ENCODE assay signal across 9 mouse cellular contexts in genomic region chrX:100625146-100625545, GRCm38 (mm10). TPM values are rescaled to one million over a fixed set of nuclear protein-coding genes. Genes with fewer than 3 reads are reported as not detected.
A peak's percentile ranks its signal among the peaks of the same experiment; 100 is the strongest.
DNase-seq lines count a peak whose midpoint lies in the region; ATAC-seq and TF ChIP-seq lines count a peak whose summit lies in the region.
"Had no signal": no experiment of that assay in that cellular context is flagged by ENCODE, and none has a peak within 500 bp of the region (broad histone marks: within the 10 kb centered on the region; RNA-seq: fewer than 3 reads in every experiment).

No protein-coding gene starts in this region.

- peak overlapping the region; percentile 70 for H3ac ChIP-seq in myocyte (ENCODE audit: control insufficient read depth, insufficient read length)

- 45% methylated on average over 7 of the region's 7 CpGs for WGBS in lung, adult 2 months
- WGBS in hindbrain, postnatal 0 days = 42% methylated on average over 7 of the region's 7 CpGs

- no peaks in the 10 kb centered on the region for H3K36me3 ChIP-seq in hindbrain, postnatal 0 days (ENCODE audit: insufficient read depth, low read length)
- no peaks in the 10 kb centered on the region for H3K36me3 ChIP-seq in myocyte (ENCODE audit: control insufficient read depth, insufficient read depth)

- peaks cover 2% of the 10 kb centered on the region; the same call in 1 of the 2 replicates for H3K4me1 ChIP-seq in lung, adult 2 months (ENCODE audit: control insufficient read depth, insufficient read depth, low read length)
- H3K4me1 ChIP-seq in brown adipose tissue, adult 24 weeks (ENCODE audit: control insufficient read depth, insufficient read depth, insufficient read length, low read length) = peaks cover 4% of the 10 kb centered on the region; the same call in 1 of the 2 replicates
- no peaks in the 10 kb centered on the region for H3K4me1 ChIP-seq in hindbrain, postnatal 0 days (ENCODE audit: insufficient read depth, low read length)

- no peak for ATAC-seq in hindbrain, postnatal 0 days

- peaks cover 43% of the 10 kb centered on the region for H3K79me2 ChIP-seq in myocyte (ENCODE audit: control insufficient read depth, insufficient read depth)

- H3K9ac ChIP-seq in hindbrain, postnatal 0 days (replicated peaks; ENCODE audit: low read length) = peak overlapping the region; percentile 56; the same call in 1 of the 2 replicates

- no peak for DNase-seq in lung, adult 2 months
- DNase-seq in lung, postnatal 14 days = no peak
- DNase-seq in hindbrain, postnatal 0 days (ENCODE audit: low spot score) = no peak
- DNase-seq in right cerebral cortex, postnatal 4 days = no peak
- no peak for DNase-seq in testis, postnatal 10 days (ENCODE audit: low spot score)
- DNase-seq in frontal cortex, postnatal 25 days (ENCODE audit: low spot score in 2 of 2) = no peak

- H3K9me3 ChIP-seq in hindbrain, postnatal 0 days (ENCODE audit: low read length) = no peaks in the 10 kb centered on the region

- no peak overlapping the region for H3K27ac ChIP-seq in brown adipose tissue, adult 24 weeks (replicated peaks; ENCODE audit: low read depth, low read length)
- H3K27ac ChIP-seq in hindbrain, postnatal 0 days = no peak overlapping the region

- peak overlapping the region; percentile 28 for H3K4me3 ChIP-seq in lung, adult 2 months (replicated peaks; ENCODE audit: extremely low read depth, low read depth, low read length)
- H3K4me3 ChIP-seq in brown adipose tissue, adult 24 weeks (ENCODE audit: insufficient read depth, low read depth, low read length) = peak overlapping the region; percentile 95
- H3K4me3 ChIP-seq in hindbrain, postnatal 0 days (ENCODE audit: low read length) = peak overlapping the region; percentile 49
- H3K4me3 ChIP-seq in myocyte = peak overlapping the region; percentile 70

- no peak for TF ChIP-seq CTCF in lung, adult 2 months (IDR thresholded peaks at IDR 0.05; ENCODE audit: insufficient read depth, low read length)
- TF ChIP-seq CTCF in hindbrain, postnatal 0 days (IDR thresholded peaks at IDR 0.05; ENCODE audit: low read depth) = no peak

- H3K4me2 ChIP-seq in hindbrain, postnatal 0 days (ENCODE audit: low read depth, low read length) = peak overlapping the region; percentile 78
- H3K4me2 ChIP-seq in myocyte (ENCODE audit: low read depth) = peak overlapping the region; percentile 56

- no peak for TF ChIP-seq POLR2A in lung, adult 2 months (IDR thresholded peaks at IDR 0.05; ENCODE audit: borderline replicate concordance, extremely low read depth, low read depth, low read length)
- TF ChIP-seq POLR2A in myocyte (IDR thresholded peaks at IDR 0.05; ENCODE audit: insufficient read length, low read depth) = no peak

- H3K27me3 ChIP-seq in hindbrain, postnatal 0 days (ENCODE audit: insufficient read depth, low read length) = no peaks in the 10 kb centered on the region
- H3K27me3 ChIP-seq in myocyte (ENCODE audit: control insufficient read depth, insufficient read depth, insufficient read length) = no peaks in the 10 kb centered on the region

TF ChIP-seq in myocyte, 11 proteins besides CTCF, POLR2A, EP300 and RAD21:
- no peak for TF ChIP-seq CEBPB (IDR thresholded peaks at IDR 0.05; ENCODE audit: insufficient read depth, poor library complexity, severe bottlenecking)
TF ChIP-seq in myocyte: peak in this region for 0.

RNA-seq across cellular contexts. Expression of gene Kif4, which starts 0.4 kb away (rescaled TPM):
- polyA plus RNA-seq in lung, adult 2 months (2012; rRNA removed) = 0.25 and 0.56 TPM in 2 replicates
- not detected in 2 replicates for polyA plus RNA-seq in brown adipose tissue, adult 24 weeks (2012; ENCODE audit: insufficient read depth, insufficient read length, missing spikeins)
- total RNA-seq in hindbrain, postnatal 0 days (2014; rRNA removed) = 5.2 and 6.4 TPM in 2 replicates
- polyA plus RNA-seq in hindbrain, postnatal 0 days (2015; fragmentation: Nextera tagmentation; extraction: Ambion mirVana) = 4.1 and 4.6 TPM in 2 replicates
- polyA plus RNA-seq in myocyte (2012; fragmentation: generic; extraction: Trizol) = 4.5 TPM

RNA-seq across cellular contexts. Expression of gene Pdzd11, which starts 1.2 kb away (rescaled TPM):
- polyA plus RNA-seq in lung, adult 2 months (2012; rRNA removed) = 15.1 and 22.5 TPM in 2 replicates
- 62.8 and 63.7 TPM in 2 replicates for polyA plus RNA-seq in brown adipose tissue, adult 24 weeks (2012; ENCODE audit: insufficient read depth, insufficient read length, missing spikeins)
- 29.0 and 35.5 TPM in 2 replicates for total RNA-seq in hindbrain, postnatal 0 days (2014; rRNA removed)
- 76.7 and 83.3 TPM in 2 replicates for polyA plus RNA-seq in hindbrain, postnatal 0 days (2015; fragmentation: Nextera tagmentation; extraction: Ambion mirVana)
- polyA plus RNA-seq in myocyte (2012; fragmentation: generic; extraction: Trizol) = 59.5 TPM

RNA-seq across cellular contexts. Expression of gene Arr3, which starts 19.8 kb away (rescaled TPM):
- polyA plus RNA-seq in lung, adult 2 months (2012; rRNA removed) = not detected in 2 replicates
- not detected in 2 replicates for polyA plus RNA-seq in brown adipose tissue, adult 24 weeks (2012; ENCODE audit: insufficient read depth, insufficient read length, missing spikeins)
- total RNA-seq in hindbrain, postnatal 0 days (2014; rRNA removed) = not detected in 2 replicates
- polyA plus RNA-seq in hindbrain, postnatal 0 days (2015; fragmentation: Nextera tagmentation; extraction: Ambion mirVana) = 0.19 TPM in 1 of 2 replicates, not detected in the other
- polyA plus RNA-seq in myocyte (2012; fragmentation: generic; extraction: Trizol) = not detected
- polyA plus RNA-seq: gonadal fat pad, adult 2 months had no signal

RNA-seq across cellular contexts. Expression of gene P2ry4, which starts 30.5 kb away (rescaled TPM):
- polyA plus RNA-seq in lung, adult 2 months (2012; rRNA removed) = 0.03 and 2.2 TPM in 2 replicates
- polyA plus RNA-seq in brown adipose tissue, adult 24 weeks (2012; ENCODE audit: insufficient read depth, insufficient read length, missing spikeins) = not detected in 2 replicates
- total RNA-seq in hindbrain, postnatal 0 days (2014; rRNA removed) = 0.05 TPM in 1 of 2 replicates, not detected in the other
- 0.03 TPM in 1 of 2 replicates, not detected in the other for polyA plus RNA-seq in hindbrain, postnatal 0 days (2015; fragmentation: Nextera tagmentation; extraction: Ambion mirVana)
- not detected for polyA plus RNA-seq in myocyte (2012; fragmentation: generic; extraction: Trizol)

RNA-seq across cellular contexts. Expression of gene Awat1, which starts 53.1 kb away (rescaled TPM):
- not detected in 2 replicates for polyA plus RNA-seq in lung, adult 2 months (2012; rRNA removed)
- polyA plus RNA-seq in brown adipose tissue, adult 24 weeks (2012; ENCODE audit: insufficient read depth, insufficient read length, missing spikeins) = not detected in 2 replicates
- not detected in 2 replicates for total RNA-seq in hindbrain, postnatal 0 days (2014; rRNA removed)
- not detected in 2 replicates for polyA plus RNA-seq in hindbrain, postnatal 0 days (2015; fragmentation: Nextera tagmentation; extraction: Ambion mirVana)
- polyA plus RNA-seq in myocyte (2012; fragmentation: generic; extraction: Trizol) = not detected
- polyA plus RNA-seq: gonadal fat pad, adult 2 months had no signal

Comparison
In these comparisons a context has a peak if more than half of its experiments do, and no peak if none do; other contexts are left out.
1. H3K4me3 ChIP-seq: peak in every context shown above with its lines; median percentile 95 in brown adipose tissue, adult 24 weeks; 70 in myocyte; 49 in hindbrain, postnatal 0 days; 28 in lung, adult 2 months.